Mouse (Mus musculus) G1E (cell line): Measurements from ENCODE around the gene Junb. TPM values are rescaled to one million over a fixed set of nuclear protein-coding genes. Genes with fewer than 3 reads are reported as not detected.

ENCODE experiments used
- ATAC-seq: 2 replicates; pipeline ENCODE4 v1.8.0; 2016; ENCODE audit warnings: mild to moderate bottlenecking; ENCODE audit not compliant: insufficient number of reproducible peaks, poor library complexity, low FRiP score, severe bottlenecking; ENCODE audit errors: extremely low read depth
- DNase-seq: peaks from one replicate; pipeline ENCODE4 v3.0.0; 2012; ENCODE audit warnings: low spot score
- H3K27me3 ChIP-seq: 2 replicates; pipeline ENCODE4 v1.6.1; 2012; ENCODE audit warnings: mild to moderate bottlenecking, low read length, inconsistent platforms; ENCODE audit not compliant: insufficient read depth
- H3K36me3 ChIP-seq: replicated peaks from 2 replicates; pipeline ENCODE3; 2012; ENCODE audit warnings: mild to moderate bottlenecking, inconsistent platforms
- H3K4me1 ChIP-seq: 2 replicates; pipeline ENCODE4 v1.6.1; 2012; ENCODE audit warnings: low read depth, low read length, inconsistent platforms, mixed read lengths; ENCODE audit not compliant: insufficient read depth
- H3K4me3 ChIP-seq: 2 replicates; pipeline ENCODE4 v1.5.1; 2012; ENCODE audit warnings: low read depth, mild to moderate bottlenecking, inconsistent platforms, low read length, moderate library complexity, mixed read lengths
- H3K9me3 ChIP-seq: replicated peaks from 2 replicates; pipeline ENCODE4 v1.6.1; 2012; ENCODE audit warnings: inconsistent platforms
- CTCF ChIP-seq: IDR thresholded peaks from 2 replicates; pipeline ENCODE4 v1.5.1; 2012; ENCODE audit warnings: low read depth, low read length, inconsistent platforms, mixed read lengths
- GATA1 ChIP-seq: IDR thresholded peaks from 2 replicates; pipeline ENCODE4 v1.6.1; 2012; ENCODE audit warnings: borderline replicate concordance, low read length, inconsistent platforms, mixed read lengths
- GATA2 ChIP-seq: IDR thresholded peaks from 2 replicates; pipeline ENCODE4 v1.6.1; 2012; ENCODE audit warnings: low read depth, low read length, inconsistent platforms, borderline replicate concordance
- POLR2AphosphoS5 ChIP-seq: IDR thresholded peaks from 2 replicates; pipeline ENCODE4 v1.6.1; 2012; ENCODE audit warnings: low read depth, low read length, inconsistent platforms; ENCODE audit not compliant: insufficient replicate concordance
- TAL1 ChIP-seq: conservative IDR thresholded peaks from 2 replicates; pipeline ENCODE4 v1.6.1; 2012; ENCODE audit warnings: low read depth, low read length, inconsistent platforms, mixed read lengths
- polyA plus RNA-seq: library from polyadenylated mRNA; stranded (reverse); fragments of >175 nt; gene quantifications from 2 replicates; pipeline ENCODE4 v1.2.3, GENCODE M21; 2012
- total RNA-seq, 2 experiments: library from RNA; stranded (forward) in 1 of 2; stranded (reverse) in 1 of 2; fragments of 200-1000 nt in 1 of 2; fragments of >200 nt in 1 of 2; fragmentation: Nextera tagmentation in 1 of 2; gene quantifications; 2 replicates each; pipeline ENCODE4 v1.2.3; 2014 to 2017

Junb gene
- total and polyA plus RNA-seq, 3 experiments: 23.8 to 66.8 (median 38.5) TPM

DNA sequence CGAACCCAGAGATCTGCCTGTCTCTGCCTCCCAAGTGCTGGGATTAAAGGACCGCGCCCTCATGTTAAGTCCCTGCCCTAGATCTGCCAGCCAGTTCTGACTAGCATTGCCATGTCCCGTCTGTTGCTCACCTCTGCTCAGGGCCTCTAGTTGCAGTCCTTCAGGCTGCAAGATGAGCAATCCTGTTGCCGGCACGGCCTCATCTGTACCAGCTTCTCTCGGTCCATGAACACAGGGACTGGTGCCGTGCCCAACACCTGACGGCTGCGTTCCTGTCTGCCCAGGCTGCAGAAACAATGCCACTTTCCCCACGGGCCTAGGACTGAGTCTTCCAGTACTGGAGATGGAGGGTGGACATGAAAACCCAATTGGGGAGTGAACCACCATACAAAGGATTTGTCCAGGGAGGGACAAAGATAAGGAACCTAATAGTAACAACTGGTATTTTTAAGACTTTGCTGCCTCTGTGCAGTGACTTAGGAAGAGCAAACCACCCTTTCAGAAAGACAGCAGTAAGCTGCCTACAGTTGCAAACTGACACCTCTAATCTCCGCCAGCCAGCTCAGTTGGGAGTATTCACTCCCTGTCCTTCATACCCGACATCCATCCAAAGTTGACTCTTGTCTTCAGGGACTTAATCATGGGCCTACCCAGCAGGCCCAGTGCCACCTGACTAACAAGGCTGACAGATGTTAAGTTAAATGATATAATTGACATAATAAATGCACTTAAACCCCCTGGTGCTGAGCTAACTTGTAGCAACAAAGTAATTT, 10.8 kb downstream of the Junb start:
- peaks cover 55% of the 10 kb centered on the region for H3K36me3 ChIP-seq
- ATAC-seq (no peak), DNase-seq (no peak)
- TF ChIP-seq GATA1 (no peak), POLR2AphosphoS5 (no peak), CTCF (no peak), TAL1 (peak; percentile 59), GATA2 (no peak)
- peak overlapping the region; percentile 68; the same call in 1 of the 2 replicates for H3K4me3 ChIP-seq
- peaks cover 76% of the 10 kb centered on the region for H3K4me1 ChIP-seq
- H3K27me3 ChIP-seq: no peaks in the 10 kb centered on the region
- H3K9me3 ChIP-seq: no peaks in the 10 kb centered on the region

DNA sequence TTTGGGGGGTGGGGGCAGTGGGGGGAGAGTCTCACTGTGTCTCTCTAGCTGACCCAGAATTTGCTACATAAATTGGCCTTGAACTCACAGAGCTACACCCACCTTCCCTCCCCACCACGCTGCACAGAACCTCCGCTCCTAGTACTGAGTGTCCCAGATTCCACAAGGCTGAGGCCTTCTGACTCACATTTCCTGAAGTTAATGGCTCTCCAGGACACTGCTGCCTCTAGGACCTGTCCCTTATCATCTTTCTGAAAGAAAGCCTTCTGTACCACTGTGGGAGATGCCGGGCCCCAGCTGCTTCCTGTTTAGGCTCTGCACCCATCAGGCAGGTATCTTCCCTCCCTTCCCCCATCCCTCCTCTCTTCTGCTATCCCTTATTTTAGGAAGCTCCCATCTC, 11.9 kb downstream of the Junb start:
- Histone ChIP-seq H3K4me3 (peak overlapping the region; percentile 59; the same call in 1 of the 2 replicates), H3K4me1 (peaks cover 73% of the 10 kb centered on the region)

DNA sequence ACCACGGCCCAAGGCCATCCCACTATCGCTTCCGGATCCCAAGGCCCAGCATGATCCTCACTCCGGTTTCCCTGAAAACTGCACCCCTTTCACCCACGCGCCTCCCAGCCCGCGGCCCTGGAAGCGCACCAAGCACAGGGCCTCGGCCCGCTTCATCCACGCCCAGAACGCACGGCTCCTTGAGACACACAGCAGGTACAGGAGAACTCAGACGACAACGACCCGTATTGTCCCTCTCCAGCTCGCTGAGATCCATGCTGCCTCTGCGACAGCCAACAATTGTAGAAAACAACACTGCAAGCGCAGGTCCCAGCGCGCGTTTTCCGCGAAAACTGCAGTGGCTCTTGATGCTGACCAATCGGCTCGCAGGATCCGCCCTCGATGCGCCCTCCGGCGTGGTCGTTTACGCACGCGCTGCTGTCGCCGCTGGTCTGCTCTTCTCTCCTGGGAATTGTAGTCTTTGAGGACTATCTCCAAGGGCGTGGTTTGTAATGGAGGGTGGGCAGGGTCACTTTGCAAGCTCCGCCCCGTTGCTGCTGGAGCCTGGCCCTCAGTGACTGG, 12.7 kb downstream of the Junb start:
- Histone ChIP-seq H3K4me3 (peak overlapping the region; percentile 73), H3K4me1 (peaks cover 67% of the 10 kb centered on the region), H3K36me3 (peaks cover 55% of the 10 kb centered on the region), H3K9me3 (no peaks in the 10 kb centered on the region), H3K27me3 (no peaks in the 10 kb centered on the region)
- DNase-seq (peak; percentile 87), ATAC-seq (peak; percentile 86)
- TF ChIP-seq POLR2AphosphoS5 (no peak), GATA2 (no peak), TAL1 (no peak), CTCF (no peak), GATA1 (no peak)

More for the DNA sequence above, 11.9 kb downstream of the Junb start:
- Histone ChIP-seq H3K36me3 (peaks cover 55% of the 10 kb centered on the region), H3K9me3 (no peaks in the 10 kb centered on the region), H3K27me3 (no peaks in the 10 kb centered on the region)
- TF ChIP-seq GATA2: no peak
- TF ChIP-seq CTCF: no peak
- TF ChIP-seq TAL1: no peak
- no peak for TF ChIP-seq GATA1
- TF ChIP-seq POLR2AphosphoS5: no peak
- no peak for DNase-seq
- no peak for ATAC-seq

DNA sequence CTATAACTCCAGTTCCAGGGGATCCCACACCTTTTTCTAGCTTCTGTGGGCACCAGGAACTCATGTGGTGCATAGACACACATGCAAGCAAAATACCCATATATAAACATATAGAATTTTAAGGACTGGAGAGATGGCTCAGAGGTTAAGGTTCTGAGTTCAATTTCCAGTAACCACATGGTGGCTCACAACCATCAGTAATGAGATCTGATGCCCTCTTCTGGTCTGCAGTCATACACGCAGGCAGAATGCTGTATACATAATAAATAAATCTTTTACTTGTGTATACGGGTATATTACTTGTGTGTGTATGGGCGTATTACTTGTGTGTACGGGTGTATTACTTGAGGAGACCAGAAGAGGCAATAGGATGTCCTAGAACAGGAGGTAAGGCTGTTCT, 14.6 kb downstream of the Junb start:
- no peak overlapping the region for H3K4me3 ChIP-seq
- ATAC-seq: no peak

DNA sequence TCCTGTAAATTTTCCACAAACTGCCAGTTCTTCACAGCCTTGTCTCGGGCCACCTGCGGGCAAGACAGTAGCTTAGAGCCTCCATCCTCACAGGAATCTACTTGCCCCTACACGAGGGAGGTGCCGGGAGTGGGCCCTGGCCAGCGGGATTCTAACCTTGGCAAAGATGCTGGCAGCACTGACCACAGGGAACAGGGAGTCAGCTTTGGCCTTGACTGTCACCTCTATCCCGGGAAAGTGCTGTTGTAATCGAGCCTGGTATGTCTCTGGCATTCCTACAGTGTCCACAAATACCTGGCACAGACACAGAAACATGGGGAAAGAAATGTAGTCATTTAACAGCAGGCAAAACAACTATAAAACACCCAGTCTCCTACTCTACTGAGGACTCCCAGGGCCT, 18.7 kb downstream of the Junb start:
- Histone ChIP-seq H3K36me3 (peaks cover 80% of the 10 kb centered on the region), H3K27me3 (no peaks in the 10 kb centered on the region), H3K4me1 (peaks cover 23% of the 10 kb centered on the region), H3K4me3 (no peak overlapping the region), H3K9me3 (no peaks in the 10 kb centered on the region)
- ATAC-seq (no peak), DNase-seq (no peak)
- no peak for TF ChIP-seq GATA1
- TF ChIP-seq POLR2AphosphoS5: no peak
- TF ChIP-seq GATA2: no peak
- no peak for TF ChIP-seq TAL1
- no peak for TF ChIP-seq CTCF

More for the DNA sequence above, 14.6 kb downstream of the Junb start:
- Histone ChIP-seq H3K9me3 (no peaks in the 10 kb centered on the region), H3K36me3 (peaks cover 62% of the 10 kb centered on the region), H3K27me3 (no peaks in the 10 kb centered on the region), H3K4me1 (peaks cover 51% of the 10 kb centered on the region)
- TF ChIP-seq POLR2AphosphoS5: no peak
- TF ChIP-seq TAL1: no peak
- TF ChIP-seq CTCF: no peak
- no peak for TF ChIP-seq GATA1
- no peak for TF ChIP-seq GATA2
- no peak for DNase-seq

DNA sequence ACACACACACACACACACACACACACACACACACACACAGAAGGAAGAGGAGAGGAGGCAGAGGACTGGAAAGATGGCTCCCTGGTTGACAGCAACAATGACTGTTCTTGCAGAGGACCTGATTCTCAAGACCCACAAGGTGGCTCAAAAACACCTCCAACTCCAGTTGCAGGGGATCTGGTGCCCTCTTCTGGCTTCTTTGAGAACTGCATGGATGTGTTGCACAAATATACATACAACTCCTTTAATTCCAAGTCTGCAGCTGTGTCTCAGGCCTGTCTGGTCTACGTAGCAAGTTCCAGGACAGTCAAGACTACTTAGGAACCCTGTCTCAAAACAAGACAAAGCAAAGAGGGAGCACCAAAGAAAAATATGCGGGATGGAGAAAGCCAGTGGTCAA, 21.8 kb downstream of the Junb start:
- ATAC-seq (no peak), DNase-seq (no peak)
- H3K4me3 ChIP-seq: no peak overlapping the region
- H3K27me3 ChIP-seq: peaks cover 15% of the 10 kb centered on the region
- no peaks in the 10 kb centered on the region for H3K9me3 ChIP-seq
- peaks cover 21% of the 10 kb centered on the region for H3K4me1 ChIP-seq
- peaks cover 57% of the 10 kb centered on the region for H3K36me3 ChIP-seq
- TF ChIP-seq POLR2AphosphoS5: no peak
- peak; percentile 88 for TF ChIP-seq CTCF
